ENCODE assay signal across 8 mouse cellular contexts in the genomic region with DNA sequence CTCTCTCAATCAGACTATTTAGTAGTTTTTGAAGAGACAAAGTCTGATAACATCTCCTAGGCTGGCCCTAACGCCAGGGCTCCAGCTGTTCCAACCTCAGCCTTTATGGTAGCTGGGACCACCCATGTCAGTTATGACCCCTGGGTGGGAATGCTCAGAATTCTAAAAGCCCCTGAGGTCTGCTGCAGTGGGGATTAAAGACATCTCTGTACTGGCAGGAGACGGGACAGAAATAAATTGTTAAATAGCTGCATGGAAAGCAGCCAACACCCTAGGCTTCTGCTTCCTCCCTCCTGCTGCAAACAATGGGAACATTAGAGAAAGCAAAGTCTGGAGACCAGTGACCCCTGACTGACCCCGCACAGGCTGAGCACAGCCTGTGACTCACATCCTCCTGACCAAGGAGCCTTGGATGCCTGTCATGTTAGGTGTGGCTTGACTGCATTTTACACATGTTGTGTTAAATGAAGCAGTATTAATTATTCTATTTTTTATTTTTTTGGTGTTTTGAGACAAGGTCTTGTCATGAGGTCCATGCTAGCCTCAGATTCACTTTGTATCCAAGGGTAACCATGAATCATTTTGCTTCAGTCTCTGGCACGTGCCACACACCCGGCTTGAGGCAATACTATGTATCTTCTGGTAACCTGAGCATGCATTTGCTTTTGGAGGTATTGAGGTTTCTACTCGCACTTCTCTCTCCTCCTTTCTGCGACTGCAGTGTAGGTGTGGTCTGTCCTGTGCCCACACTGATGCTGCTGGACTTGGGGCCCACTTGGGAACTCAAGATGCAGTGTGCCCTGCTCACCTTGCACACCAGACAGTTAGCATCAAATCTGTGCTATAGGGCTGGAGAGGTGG. TPM values are rescaled to one million over a fixed set of nuclear protein-coding genes. Genes with fewer than 3 reads are reported as not detected.
DNase-seq lines count a peak whose midpoint lies in the region; ATAC-seq and TF ChIP-seq lines count a peak whose summit lies in the region.

No protein-coding gene starts in this region.

- peaks cover 5% of the 10 kb centered on the region for H3K4me1 ChIP-seq in lung, embryonic 14.5 days (ENCODE audit: insufficient read depth)

- no peak overlapping the region for H3K9ac ChIP-seq in lung, embryonic 14.5 days

- no peaks in the 10 kb centered on the region for H3K27me3 ChIP-seq in lung, embryonic 14.5 days (ENCODE audit: insufficient read depth, low read length)

- 3% methylated on average over 7 of the region's 7 CpGs for WGBS in lung, embryonic 14.5 days

- H3K36me3 ChIP-seq in lung, embryonic 14.5 days (ENCODE audit: insufficient read depth): no peaks in the 10 kb centered on the region

- ATAC-seq in lung, embryonic 14.5 days (ENCODE audit: insufficient read depth): peak; percentile 93
- ATAC-seq in megakaryocyte-erythroid progenitor cell, adult 5-6 weeks (replicated peaks; ENCODE audit: low FRiP score, low TSS enrichment, poor library complexity, severe bottlenecking): no peak
- no peak for ATAC-seq in inflammation-experienced regulatory T-cells, adult 6 months

- peak; percentile 96 for DNase-seq in ES-CJ7 (ENCODE audit: low read depth, low spot score)
- peak; percentile 85 for DNase-seq in embryo, embryonic 10.5 days (ENCODE audit: low spot score)
- DNase-seq in heart, adult 18-20 months: peak; percentile 78 to 93
- DNase-seq in kidney, adult 18-20 months: peak; percentile 73
- peak; percentile 94 for DNase-seq in lung, embryonic 14.5 days
- peak; percentile 24 for DNase-seq in ovary, postnatal 10 days (ENCODE audit: low spot score)

- no peak overlapping the region for H3K4me3 ChIP-seq in lung, embryonic 14.5 days (ENCODE audit: low read depth, low read length)

- H3K27ac ChIP-seq in lung, embryonic 14.5 days (ENCODE audit: low read depth): peak overlapping the region; percentile 86

- H3K4me2 ChIP-seq in lung, embryonic 14.5 days: 0 out of 2 replicates have a peak overlapping the region, but pooled peaks have one; percentile 25

- H3K9me3 ChIP-seq in lung, embryonic 14.5 days (ENCODE audit: low read depth, low read length): no peaks in the 10 kb centered on the region; the same call in 1 of the 2 replicates

- TF ChIP-seq CTCF in lung, embryonic 14.5 days (IDR thresholded peaks at IDR 0.05; ENCODE audit: low read depth): no peak

RNA-seq across cellular contexts. Expression of a gene that starts 18.9 kb away (rescaled TPM):
- total RNA-seq in heart, adult 18-20 months (2021): 1,000 to 10,000 TPM; 2,629 to 3,296 TPM
- polyA plus RNA-seq in lung, embryonic 14.5 days (2014; fragmentation: Nextera tagmentation; extraction: Ambion mirVana): 1,140 and 1,218 TPM in 2 replicates
- 4,413 and 4,416 TPM in 2 replicates for total RNA-seq in megakaryocyte-erythroid progenitor cell, adult 5-6 weeks (2014; fragmentation: Nextera tagmentation)
- total RNA-seq in megakaryocyte-erythroid progenitor cell, adult 5-6 weeks (2017): 839 and 1,119 TPM in 2 replicates
- 1,000 to 10,000 TPM; 1,603 to 2,042 (median 1,729) TPM for polyA plus RNA-seq in inflammation-experienced regulatory T-cells, adult 6 months (2017; shearing (Covaris generic))

Comparison
In these comparisons a context has a peak if more than half of its experiments do, and no peak if none do; other contexts are left out.
1. DNase-seq: peak in every context shown above with its lines; median percentile 96 in ES-CJ7; 94 in lung, embryonic 14.5 days; 86 in heart, adult 18-20 months; 85 in embryo, embryonic 10.5 days; 73 in kidney, adult 18-20 months; 24 in ovary, postnatal 10 days.